Mouse (Mus musculus) thymus, adult 2 months (tissue): ENCODE measurements around the gene Arhgap24. TPM values are rescaled to one million over a fixed set of nuclear protein-coding genes. Genes with fewer than 3 reads are reported as not detected.

Source experiments
- DNase-seq: peaks from one replicate; pipeline ENCODE4 v3.0.0; 2021
- H3K27ac ChIP-seq: fragments of 200-500 bp; 2 replicates; pipeline ENCODE4 v1.5.1; 2012; ENCODE audit warnings: low read length, control low read depth; ENCODE audit not compliant: control insufficient read depth, insufficient read depth
- H3K27me3 ChIP-seq: fragments of 200-500 bp; 2 replicates; pipeline ENCODE4 v1.6.1; 2012; ENCODE audit warnings: mild to moderate bottlenecking, low read length, moderate library complexity, mixed read lengths; ENCODE audit not compliant: control insufficient read depth, insufficient read depth
- H3K36me3 ChIP-seq: fragments of 200-500 bp; 2 replicates; pipeline ENCODE4 v1.6.1; 2012; ENCODE audit warnings: mild to moderate bottlenecking, low read length, moderate library complexity; ENCODE audit not compliant: control insufficient read depth, insufficient read depth
- H3K4me1 ChIP-seq: fragments of 200-500 bp; replicated peaks from 2 replicates; pipeline ENCODE4 v1.6.1; 2012; ENCODE audit warnings: low read length; ENCODE audit not compliant: control insufficient read depth, insufficient read depth
- H3K4me3 ChIP-seq: fragments of 200-500 bp; 2 replicates; pipeline ENCODE4 v1.5.1; 2012; ENCODE audit warnings: mild to moderate bottlenecking, low read length, control low read depth, moderate library complexity; ENCODE audit not compliant: control insufficient read depth, insufficient read depth
- CTCF ChIP-seq: fragments of 200-500 bp; IDR thresholded peaks from 2 replicates; pipeline ENCODE4 v1.5.1; 2012; ENCODE audit warnings: mild to moderate bottlenecking, control low read depth, low read length, moderate library complexity, borderline replicate concordance; ENCODE audit not compliant: control insufficient read depth, poor library complexity, insufficient read depth; ENCODE audit errors: extremely low read depth
- POLR2A ChIP-seq: fragments of 200-500 bp; IDR thresholded peaks from 2 replicates; pipeline ENCODE4 v1.6.1; 2012; ENCODE audit warnings: mild to moderate bottlenecking, low read length, control low read depth, moderate library complexity; ENCODE audit not compliant: control insufficient read depth, poor library complexity, insufficient read depth; ENCODE audit errors: extremely low read depth
- WGBS: fragments of 180-500 bp; shearing (Covaris S2); methylation state at CpG from one replicate; pipeline ENCODE4 v1.1.7; 2018; 5-methylcytosine and 5-hydroxymethylcytosine counted together
- polyA plus RNA-seq: library from polyadenylated mRNA; depleted of rRNA; stranded (reverse); fragments of >200 nt; gene quantifications from 2 replicates; pipeline ENCODE4 v1.2.3, GENCODE M21; 2012

The Arhgap24 gene
- polyA plus RNA-seq, 1 experiment = 4.5 TPM

- H3K27me3 ChIP-seq = no peaks in the 10 kb centered on the region
- no peaks in the 10 kb centered on the region for H3K4me1 ChIP-seq
- no peak for DNase-seq
- H3K27ac ChIP-seq = no peak overlapping the region
- no peak overlapping the region for H3K4me3 ChIP-seq
- TF ChIP-seq CTCF (no peak), POLR2A (no peak)
- no peaks in the 10 kb centered on the region for H3K36me3 ChIP-seq
- 86% methylated on average over 1 of the region's 1 CpGs for WGBS
Measured at GRCm38 (mm10) chr5:102591422-102591821, 110.2 kb downstream of the Arhgap24 start.

GRCm38 (mm10) chr5:102593058-102593457 lies 111.9 kb downstream of the Arhgap24 start:
- DNase-seq = no peak
- TF ChIP-seq CTCF (no peak), POLR2A (no peak)
- H3K36me3 ChIP-seq = no peaks in the 10 kb centered on the region
- 82% methylated on average over 2 of the region's 2 CpGs for WGBS
- H3K27me3 ChIP-seq = no peaks in the 10 kb centered on the region
- no peak overlapping the region for H3K27ac ChIP-seq
- no peak overlapping the region for H3K4me3 ChIP-seq
- no peaks in the 10 kb centered on the region for H3K4me1 ChIP-seq

- Histone ChIP-seq H3K27ac (no peak overlapping the region), H3K4me3 (no peak overlapping the region), H3K27me3 (no peaks in the 10 kb centered on the region), H3K4me1 (no peaks in the 10 kb centered on the region), H3K36me3 (no peaks in the 10 kb centered on the region)
- no peak for TF ChIP-seq POLR2A
- WGBS = 98% methylated on average over 1 of the region's 1 CpGs
- no peak for DNase-seq
Measured at GRCm38 (mm10) chr5:102599102-102599501, 117.9 kb downstream of the Arhgap24 start.

- Histone ChIP-seq H3K36me3 (no peaks in the 10 kb centered on the region), H3K4me1 (no peaks in the 10 kb centered on the region), H3K27me3 (no peaks in the 10 kb centered on the region), H3K27ac (no peak overlapping the region), H3K4me3 (no peak overlapping the region)
- 89% methylated on average over 3 of the region's 3 CpGs for WGBS
- TF ChIP-seq CTCF (no peak), POLR2A (no peak)
- no peak for DNase-seq
Measured at GRCm38 (mm10) chr5:102613571-102613970, 132.4 kb downstream of the Arhgap24 start.

GRCm38 (mm10) chr5:102614081-102614480 lies 132.9 kb downstream of the Arhgap24 start:
- Histone ChIP-seq H3K27ac (no peak overlapping the region), H3K4me3 (no peak overlapping the region), H3K36me3 (no peaks in the 10 kb centered on the region), H3K27me3 (no peaks in the 10 kb centered on the region), H3K4me1 (no peaks in the 10 kb centered on the region)
- 97% methylated on average over 2 of the region's 2 CpGs for WGBS
- TF ChIP-seq CTCF (no peak), POLR2A (no peak)
- no peak for DNase-seq

- Histone ChIP-seq H3K4me3 (no peak overlapping the region), H3K36me3 (no peaks in the 10 kb centered on the region), H3K27ac (no peak overlapping the region), H3K4me1 (no peaks in the 10 kb centered on the region), H3K27me3 (no peaks in the 10 kb centered on the region)
- TF ChIP-seq CTCF (no peak), POLR2A (no peak)
- no peak for DNase-seq
- 97% methylated on average over 6 of the region's 6 CpGs for WGBS
Measured at GRCm38 (mm10) chr5:102615249-102615648, 134.1 kb downstream of the Arhgap24 start.

GRCm38 (mm10) chr5:102621036-102621435 lies 139.8 kb downstream of the Arhgap24 start:
- Histone ChIP-seq H3K36me3 (no peaks in the 10 kb centered on the region), H3K27ac (no peak overlapping the region), H3K4me1 (no peaks in the 10 kb centered on the region), H3K27me3 (no peaks in the 10 kb centered on the region), H3K4me3 (no peak overlapping the region)
- 85% methylated on average over 1 of the region's 1 CpGs for WGBS
- DNase-seq = no peak
- TF ChIP-seq CTCF = no peak
- TF ChIP-seq POLR2A = no peak
